Mouse (Mus musculus) 3T3-L1 (cell line): Measurements from ENCODE around the gene Scfd2.
A peak's percentile ranks its signal among the peaks of the same experiment; 100 is the strongest.

Source experiments
- DNase-seq: peaks from one replicate; pipeline ENCODE4 v3.0.0-alpha.2; 2015; ENCODE audit warnings: low read depth, low spot score

Scfd2 gene

GRCm38 (mm10) chr5:74242654-74243053 is 288.9 kb downstream of the Scfd2 start:
- no peak for DNase-seq

- DNase-seq, result no peak
These were observed 290.5 kb downstream of the Scfd2 start for GRCm38 (mm10) chr5:74240926-74241680.

GRCm38 (mm10) chr5:74240298-74240697 is 291.3 kb downstream of the Scfd2 start:
- DNase-seq, result no peak

DNA sequence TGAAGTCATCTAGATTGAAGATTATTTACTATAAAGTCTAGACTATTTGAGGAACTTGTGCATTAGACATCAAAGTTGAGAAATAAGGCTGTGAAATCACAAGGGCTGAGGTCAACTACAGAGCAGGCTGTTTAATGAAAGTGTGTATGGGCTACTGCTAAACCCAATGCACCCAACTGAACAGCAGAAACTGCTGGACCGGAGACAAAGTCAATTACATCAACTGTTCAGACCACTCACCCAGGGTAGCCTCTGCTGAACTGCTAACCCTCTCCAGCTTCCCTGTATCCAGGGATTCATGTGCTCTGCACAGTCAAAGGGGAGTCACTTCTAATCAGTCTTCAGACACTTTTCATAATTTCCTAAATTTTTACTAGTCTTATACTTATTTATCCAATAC is 292.2 kb downstream of the Scfd2 start:
- DNase-seq, result no peak

DNA sequence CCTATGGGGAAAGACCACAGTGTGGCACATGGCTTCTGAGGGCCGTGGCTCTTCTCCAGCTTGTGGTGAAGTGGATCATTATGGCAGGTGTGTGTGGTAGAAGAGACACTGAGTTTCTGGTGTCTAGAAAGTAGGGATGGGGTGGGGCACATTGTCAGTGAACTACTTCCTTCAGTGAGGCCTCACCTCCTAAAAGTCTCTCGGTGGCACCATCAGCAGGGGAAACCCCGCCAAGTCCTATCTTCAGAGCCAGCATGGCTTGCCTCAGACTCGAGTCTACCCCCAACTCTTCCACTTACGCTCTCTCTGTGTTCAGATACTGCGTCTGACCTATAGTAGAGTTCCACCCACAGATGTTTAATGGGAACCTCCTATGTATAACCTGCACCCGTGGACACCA is 297.8 kb downstream of the Scfd2 start:
- no peak for DNase-seq

- DNase-seq, result no peak
These were observed 301.0 kb downstream of the Scfd2 start for GRCm38 (mm10) chr5:74230525-74230924.

GRCm38 (mm10) chr5:74229775-74230413 is 301.7 kb downstream of the Scfd2 start:
- DNase-seq, result no peak

- no peak for DNase-seq
These were observed 302.6 kb downstream of the Scfd2 start for GRCm38 (mm10) chr5:74228938-74229337.

GRCm38 (mm10) chr5:74227352-74227751 is 304.2 kb downstream of the Scfd2 start:
- no peak for DNase-seq

- DNase-seq, result no peak
These were observed 305.4 kb downstream of the Scfd2 start for GRCm38 (mm10) chr5:74226183-74226582.

GRCm38 (mm10) chr5:74224480-74224879 is 307.1 kb downstream of the Scfd2 start:
- no peak for DNase-seq

GRCm38 (mm10) chr5:74222626-74223025 is 308.9 kb downstream of the Scfd2 start:
- peak; percentile 43 for DNase-seq

DNA sequence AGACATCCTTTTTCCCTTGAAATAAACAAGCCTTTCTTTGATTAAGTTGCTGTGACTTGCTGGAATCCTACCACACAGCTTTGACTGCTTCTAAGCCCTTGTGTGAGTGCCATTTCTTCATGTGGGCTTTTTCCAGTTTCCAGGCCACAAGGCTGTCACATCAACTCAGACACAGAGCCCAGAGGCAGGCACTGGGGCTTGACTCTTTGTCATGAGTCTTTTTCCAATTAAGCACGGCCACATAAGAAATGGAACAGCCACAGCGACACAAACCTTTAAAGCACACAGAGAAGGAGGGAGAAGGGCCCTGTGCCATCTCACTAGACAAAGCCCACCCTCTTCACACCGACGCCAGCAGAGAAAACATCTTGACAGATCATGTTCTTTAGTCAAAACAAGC is 313.0 kb downstream of the Scfd2 start:
- no peak for DNase-seq

- no peak for DNase-seq
These were observed 316.4 kb downstream of the Scfd2 start for GRCm38 (mm10) chr5:74215125-74215524.

DNA sequence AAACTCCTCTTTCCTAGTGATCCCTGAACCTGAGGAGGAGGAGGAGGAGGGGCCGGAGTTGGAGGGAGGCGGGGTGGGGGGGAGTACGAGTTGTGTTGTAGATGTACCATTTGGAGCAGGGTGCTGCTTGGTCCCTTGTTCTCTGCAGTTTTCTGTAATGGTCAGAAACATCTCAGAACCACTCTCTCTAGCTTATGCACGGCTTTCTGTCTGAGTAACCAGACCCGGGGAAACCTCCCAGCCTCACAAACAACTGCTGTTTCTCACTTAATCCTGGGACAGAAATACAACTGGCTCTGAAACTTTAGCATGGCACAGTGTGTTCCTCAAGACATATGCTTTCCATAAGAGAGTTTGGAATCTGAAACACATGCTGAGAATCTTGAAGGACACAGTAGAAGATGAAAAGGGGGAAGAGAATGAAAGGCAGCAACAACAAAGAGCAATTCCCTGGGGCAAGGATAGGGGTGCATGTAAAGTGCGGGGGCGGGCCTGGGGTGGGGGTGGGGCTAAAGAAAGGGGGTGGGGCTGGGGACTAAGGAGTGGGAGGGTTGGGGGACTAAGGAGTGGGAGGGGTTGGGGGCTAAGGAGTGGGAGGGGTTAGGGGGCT is 317.0 kb downstream of the Scfd2 start:
- no peak for DNase-seq

DNA sequence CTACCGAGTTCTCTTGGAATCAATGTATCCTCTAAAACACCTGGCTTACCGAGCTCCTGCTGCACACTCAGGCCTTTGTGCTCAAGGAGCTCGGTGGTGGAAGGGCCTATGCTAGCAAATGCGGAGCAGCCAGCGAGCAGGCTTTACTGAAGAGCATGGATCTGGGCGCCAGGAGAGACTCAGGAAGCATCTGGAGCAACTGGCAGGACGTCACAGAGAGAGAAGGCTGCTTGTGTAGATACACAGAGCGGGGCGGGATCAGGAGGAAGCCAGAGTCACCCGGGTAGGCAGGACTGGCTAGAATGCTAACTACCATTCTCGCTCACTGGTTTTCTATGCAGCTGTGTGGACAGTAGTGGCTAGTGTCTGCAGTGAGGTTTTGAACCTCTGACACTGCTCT is 320.2 kb downstream of the Scfd2 start:
- no peak for DNase-seq

DNA sequence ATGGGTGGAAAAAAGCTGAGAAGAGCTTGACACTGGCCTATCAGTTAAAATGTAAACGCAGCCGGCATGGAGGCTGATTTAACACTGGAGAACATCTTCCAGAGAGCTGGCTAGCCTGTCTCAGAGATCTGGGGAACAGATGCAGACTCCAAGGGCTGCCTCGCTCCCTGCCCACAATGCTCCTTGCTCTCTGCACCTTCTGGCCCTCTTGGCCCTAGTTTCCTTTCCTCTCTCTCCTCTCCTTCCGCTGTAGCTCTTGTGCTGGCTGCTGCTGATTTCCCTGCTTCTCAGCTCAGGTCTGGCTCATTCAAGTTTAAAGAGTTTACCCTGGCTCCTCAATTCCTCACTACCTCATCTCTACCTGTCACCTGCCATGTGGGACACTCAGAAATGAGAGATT is 321.9 kb downstream of the Scfd2 start:
- no peak for DNase-seq

DNA sequence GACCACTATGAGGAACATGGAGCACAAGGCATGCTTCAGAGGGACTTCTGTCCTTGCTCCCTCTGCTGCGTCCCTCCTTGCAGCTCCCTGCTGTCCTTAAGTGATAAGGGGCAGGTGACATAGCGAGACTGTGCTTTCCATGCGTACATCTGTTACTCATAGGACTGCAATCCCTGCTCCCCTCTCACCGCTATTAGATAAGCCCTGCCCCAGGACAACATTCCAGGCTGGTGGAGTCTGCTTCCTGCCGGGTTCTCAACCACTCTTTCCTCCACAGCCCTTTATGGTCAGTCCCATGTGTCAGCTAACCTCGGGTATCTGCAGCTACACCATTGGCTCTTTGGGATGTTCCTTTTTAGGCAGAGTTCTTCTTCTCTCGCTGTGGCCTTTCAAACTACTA is 323.1 kb downstream of the Scfd2 start:
- DNase-seq, result peak; percentile 47

DNA sequence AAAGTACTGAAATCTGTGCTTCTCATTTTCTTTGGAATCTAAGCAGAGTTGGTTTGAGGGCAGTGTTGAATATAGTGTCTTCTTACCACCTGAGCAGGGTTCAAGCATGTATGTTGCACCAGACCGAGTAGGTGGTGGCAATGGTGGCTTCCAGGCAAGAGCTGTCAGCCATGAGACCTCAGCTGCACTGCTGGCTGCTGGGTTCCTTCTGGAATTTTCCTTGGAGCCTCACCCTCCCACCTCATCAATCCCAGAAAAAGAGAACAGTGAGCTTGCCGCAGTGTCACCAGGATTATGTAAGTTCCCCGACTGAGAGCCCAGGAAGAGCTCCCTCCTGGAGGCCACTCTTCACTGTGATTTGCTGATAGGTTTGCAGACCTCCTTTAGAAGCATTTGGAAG is 324.4 kb downstream of the Scfd2 start:
- no peak for DNase-seq

DNA sequence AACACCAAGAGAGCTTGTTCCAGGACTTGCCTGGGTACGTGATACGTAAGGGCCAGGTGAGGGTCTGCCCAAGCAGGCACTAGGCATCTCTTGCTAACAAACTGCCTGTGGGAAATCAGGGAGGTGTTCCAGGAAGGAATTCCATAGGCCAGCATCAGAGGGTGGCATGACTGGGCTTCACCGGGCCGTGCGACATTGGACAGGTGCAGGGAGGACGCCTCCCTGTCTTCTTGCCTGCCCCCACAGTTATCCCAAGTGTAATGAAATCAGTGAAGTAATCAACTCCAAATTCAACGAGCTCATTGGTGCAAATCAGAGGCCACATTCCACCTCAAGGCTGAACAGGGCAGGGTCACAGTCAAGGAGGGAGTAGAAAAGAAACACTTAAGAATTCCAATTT is 324.9 kb downstream of the Scfd2 start:
- no peak for DNase-seq

DNA sequence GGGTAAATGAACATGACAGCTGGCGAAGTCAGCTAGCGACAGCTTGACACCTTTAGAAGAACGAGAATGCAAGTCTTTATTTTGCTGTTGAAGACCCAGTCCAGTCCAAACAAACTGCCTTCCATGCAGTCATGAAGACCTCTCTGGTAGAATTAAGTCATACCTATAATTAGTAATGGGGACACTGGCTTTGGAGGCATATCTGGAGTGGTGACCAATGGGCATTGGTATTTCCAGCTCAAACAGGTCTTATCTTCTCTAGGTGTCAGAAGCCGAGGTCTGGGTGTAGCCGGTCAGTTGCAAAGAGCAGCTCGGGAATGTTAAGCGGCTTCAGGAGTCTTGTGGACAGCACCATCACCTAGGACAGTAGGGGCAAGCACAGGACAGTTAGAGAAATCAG is 325.5 kb downstream of the Scfd2 start:
- DNase-seq, result no peak

GRCm38 (mm10) chr5:74205509-74205908 is 326.1 kb downstream of the Scfd2 start:
- no peak for DNase-seq

DNA sequence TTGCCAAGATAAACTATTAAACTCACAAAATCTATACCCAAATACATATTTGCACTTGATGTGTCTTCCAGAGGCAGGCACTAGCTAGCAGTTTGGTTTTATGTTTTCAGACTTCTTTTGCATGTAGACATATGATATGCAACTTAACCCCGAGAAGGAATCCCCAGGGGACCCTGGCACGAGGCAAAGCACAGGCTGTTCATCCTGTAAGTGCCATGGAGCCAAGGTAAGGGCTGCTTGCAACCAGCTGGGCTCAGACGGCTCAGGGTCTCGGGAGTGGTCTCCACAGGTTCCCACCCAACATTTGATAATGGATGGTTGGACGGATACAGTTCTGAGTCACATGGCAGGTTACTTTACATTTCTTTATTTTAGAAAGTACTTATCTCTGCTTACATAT is 327.1 kb downstream of the Scfd2 start:
- DNase-seq, result no peak
